Mouse (Mus musculus) ES-E14 (cell line): ENCODE results near the gene Cybrd1.

ENCODE experiments used
- HCFC1 ChIP-seq: IDR thresholded peaks from 2 replicates; pipeline ENCODE4 v1.6.1; 2012; ENCODE audit warnings: low read length, inconsistent platforms, borderline replicate concordance; ENCODE audit not compliant: insufficient read depth
- MAFK ChIP-seq: IDR thresholded peaks from 2 replicates; pipeline ENCODE4 v1.6.1; 2014; ENCODE audit warnings: mild to moderate bottlenecking, low read depth, low read length, inconsistent platforms; ENCODE audit not compliant: insufficient read depth

DNA sequence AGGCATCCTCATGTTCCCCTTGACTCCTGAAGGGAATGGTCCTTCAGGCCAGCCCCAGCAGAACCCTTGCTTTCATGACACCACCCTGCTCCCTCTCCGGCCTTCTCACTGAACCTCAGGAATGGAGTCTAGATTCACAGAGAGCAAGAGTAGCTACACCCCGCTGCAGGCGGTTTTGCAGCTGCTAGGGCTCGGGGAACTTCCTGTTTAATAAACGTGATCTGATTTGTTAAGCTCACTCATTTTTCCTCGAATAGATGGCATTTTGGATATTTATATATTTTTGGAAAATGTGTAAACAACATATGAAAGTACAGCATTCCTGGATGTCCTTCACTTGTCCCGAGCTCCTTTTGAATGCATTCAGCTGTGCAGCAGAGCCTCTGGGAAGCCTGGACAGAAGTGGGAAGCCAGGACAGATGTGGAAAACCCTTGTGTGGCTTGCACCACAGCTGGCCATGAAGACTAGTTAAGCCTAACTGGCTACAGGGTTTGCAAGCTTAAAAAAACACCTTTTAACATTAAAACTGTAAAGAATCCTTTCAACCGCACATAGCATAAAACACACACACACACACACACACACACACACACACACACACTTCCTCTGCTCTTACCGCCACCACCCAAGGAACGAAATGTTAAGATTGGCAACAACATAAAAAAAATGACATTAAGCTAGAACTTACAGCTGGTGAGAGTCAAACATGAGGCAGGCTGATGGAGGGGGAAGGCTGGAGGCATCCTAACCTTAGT, 10.2 kb downstream of the Cybrd1 start:
- TF ChIP-seq HCFC1 (no peak), MAFK (no peak)
